Mouse (Mus musculus) adrenal gland, postnatal 25 days (tissue): ENCODE measurements at regions not wholly inside any gene's neighbourhood (a gene's known extent, or its start where the extent isn't known, plus 50 kb on each side); places are given as distances from the start of the nearest gene placed in this dataset.
A peak's percentile ranks its signal among the peaks of the same experiment; 100 is the strongest.

Source experiments
- DNase-seq: peaks from one replicate; pipeline ENCODE4 v3.0.0; 2021; ENCODE audit warnings: mixed read lengths

DNA sequence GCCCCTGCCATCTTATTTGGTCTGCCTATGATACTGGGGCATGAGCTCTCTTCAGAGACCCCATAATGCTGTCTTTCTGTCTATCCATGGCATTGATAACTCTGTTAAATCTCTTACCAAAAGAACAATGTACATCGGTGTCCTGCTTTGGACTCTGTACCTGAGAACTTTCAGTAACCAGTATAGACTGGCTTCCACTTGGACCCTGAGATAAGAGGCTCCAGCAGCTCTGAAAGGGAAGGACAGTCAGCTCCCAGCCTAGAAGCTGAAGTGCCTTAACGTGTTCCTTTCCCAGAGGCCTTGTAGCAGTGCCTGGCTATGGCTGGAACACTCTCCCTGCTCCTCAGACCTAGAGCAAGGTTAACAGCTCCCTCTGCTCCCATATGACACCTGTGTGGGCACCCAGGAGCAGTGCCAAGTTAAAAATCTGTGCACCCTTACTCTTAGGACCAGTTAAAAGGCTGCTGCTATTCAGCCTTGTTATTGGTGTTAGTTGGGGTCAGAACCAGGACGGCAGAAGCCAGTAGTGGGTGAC, 343.8 kb upstream of the Hs6st1 start:
- DNase-seq, result no peak

DNA sequence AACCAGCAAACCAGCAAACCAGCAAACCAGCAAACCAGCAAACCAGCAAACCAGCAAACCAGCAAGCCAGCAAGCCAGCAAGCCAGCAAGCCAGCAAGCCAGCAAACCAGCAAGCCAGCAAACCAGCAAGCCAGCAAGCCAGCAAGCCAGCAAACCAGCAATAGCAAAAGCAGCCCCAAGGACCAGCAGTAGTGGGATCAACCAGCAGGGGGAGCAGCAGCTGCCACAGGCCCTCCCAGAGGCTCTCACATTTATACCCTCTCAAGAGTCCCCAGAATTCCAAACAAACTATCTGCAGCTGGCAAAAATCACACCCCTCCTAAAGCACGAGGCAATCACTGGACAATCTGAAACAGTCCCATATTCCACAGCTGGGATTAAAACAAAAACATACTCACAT, 341.6 kb upstream of the Hs6st1 start:
- DNase-seq, result peak; percentile 80

DNA sequence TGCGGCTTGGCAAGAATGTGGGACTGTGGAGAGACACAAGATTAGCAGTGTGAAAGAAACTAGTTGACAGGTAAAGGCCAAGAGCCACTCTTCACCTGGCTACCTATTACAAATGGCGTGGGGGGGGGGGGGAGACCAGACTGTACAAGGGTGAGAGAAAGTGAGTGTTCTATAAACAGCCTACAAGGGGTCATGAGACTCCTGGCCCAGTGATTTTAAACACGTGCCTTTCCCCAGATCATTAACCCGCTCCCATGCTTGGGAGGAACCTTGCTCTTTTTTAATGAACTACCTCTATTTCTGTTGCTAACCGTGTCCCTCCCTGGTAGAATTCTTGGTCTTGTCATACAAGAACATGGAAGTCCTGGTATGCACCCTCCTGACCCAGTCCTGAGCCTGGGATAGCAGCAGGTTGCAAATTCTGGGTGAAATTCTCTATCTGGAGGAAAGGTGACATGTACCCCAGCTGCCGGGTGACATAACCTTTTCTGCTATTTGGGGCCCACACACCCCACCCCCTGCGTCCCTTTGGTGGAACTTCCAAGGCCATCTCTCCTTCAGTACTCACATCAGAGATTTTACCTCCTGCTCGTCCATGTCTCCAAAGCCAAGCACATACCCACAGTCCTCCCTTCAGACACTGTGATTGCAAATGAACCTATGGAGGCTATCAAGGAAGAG, 340.8 kb upstream of the Hs6st1 start:
- DNase-seq, result no peak

DNA sequence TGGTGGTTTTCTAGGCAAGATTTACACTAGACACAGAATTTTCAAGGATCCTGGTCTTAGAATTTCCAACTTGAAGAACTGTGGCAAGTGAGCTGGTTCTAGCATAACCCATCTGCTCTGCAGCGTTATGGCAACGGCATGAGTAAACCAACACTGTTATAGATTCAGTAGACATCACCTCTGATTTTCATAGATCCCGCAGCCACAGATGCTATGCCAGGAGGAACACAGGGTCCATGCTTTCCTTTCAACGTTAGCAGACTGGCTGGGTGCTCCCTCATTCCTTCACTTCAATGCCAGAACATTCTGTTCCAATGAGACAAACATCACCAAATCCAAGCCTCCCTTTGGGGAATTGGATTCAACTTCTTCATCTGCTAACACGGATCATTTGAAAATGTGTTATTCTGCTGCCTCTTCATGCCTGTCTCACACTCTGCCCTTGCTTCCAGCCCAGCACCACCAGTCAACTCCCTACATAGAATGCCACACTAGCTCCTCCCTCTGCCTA, 338.4 kb upstream of the Hs6st1 start:
- DNase-seq, result no peak

DNA sequence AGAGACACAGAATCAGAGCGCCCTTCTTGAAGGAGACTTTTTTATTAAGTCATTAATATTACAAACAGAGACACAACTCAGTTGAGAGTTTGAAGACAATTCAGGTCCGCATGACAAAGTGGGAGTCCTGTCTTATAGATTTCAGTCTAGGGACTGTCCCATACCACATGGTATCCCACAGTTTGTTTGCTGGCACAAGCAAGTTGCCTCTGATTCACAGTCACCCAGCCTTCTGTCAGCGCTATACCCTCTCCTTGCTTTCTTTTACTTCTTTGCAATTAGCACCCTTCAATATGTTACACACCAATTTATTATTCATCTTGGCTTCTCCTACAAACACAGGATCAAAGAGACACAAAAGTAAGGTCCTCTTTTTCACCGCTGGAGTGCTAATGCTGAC, 337.9 kb upstream of the Hs6st1 start:
- DNase-seq, result no peak

DNA sequence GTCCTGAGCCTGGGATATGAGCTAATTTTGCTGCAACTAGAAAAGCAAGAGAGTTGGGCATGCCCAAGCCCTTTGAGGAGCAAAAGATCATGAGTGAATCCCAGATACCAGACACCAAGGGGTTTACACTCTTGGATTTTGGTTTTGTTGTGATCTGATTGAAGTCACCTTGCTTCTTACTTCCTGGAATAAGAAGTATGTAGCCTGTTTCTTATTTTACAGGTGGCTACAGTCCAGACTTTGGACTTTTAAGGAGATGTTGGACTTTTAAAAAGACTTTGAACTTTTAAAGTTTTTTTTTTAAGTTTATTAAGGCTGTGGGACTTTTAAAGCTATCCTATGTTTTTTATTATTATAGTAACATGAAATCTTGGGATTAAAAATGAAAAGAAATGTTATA, 332.0 kb upstream of the Hs6st1 start:
- DNase-seq, result no peak

DNA sequence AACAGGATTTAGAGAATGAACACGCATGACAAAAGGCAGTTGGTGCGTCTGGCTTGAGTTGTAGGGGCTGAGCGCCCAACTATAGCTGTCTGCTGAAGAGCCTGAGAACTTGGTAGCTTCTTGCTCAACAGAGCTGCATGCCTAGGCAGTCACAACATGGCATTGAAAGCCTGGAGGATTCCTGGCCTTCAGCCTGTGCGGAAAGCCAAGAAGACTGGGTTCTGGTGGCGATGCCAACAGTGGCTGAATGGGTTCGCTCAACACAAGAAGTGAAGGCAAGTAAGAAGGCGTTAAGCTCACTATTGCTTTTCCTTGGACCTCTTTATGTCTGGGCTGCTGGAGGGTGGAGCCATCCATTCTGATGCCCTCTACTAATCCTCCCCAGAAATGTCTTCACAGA, 318.6 kb upstream of the Hs6st1 start:
- peak; percentile 37 for DNase-seq

DNA sequence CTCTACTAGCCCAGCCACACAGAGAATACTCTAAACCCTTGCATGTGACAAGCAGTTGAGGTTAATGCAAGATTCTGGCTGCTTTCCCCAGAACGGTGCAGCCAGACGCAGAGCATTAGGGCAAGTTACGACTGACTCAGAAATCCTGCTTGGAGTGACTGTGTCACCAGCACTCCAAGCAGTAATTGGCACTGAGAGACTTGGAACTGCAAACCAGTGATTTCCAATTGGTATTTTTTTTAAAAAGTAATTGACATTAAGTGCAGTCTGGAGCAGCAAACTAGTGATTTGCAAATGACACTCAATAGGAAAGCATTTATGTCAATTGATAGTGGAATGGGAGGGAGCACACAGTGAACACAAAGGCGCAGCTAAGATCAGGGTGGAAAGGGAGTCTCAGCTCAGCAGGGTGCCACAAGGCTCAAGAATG, 318.1 kb upstream of the Hs6st1 start:
- no peak for DNase-seq

DNA sequence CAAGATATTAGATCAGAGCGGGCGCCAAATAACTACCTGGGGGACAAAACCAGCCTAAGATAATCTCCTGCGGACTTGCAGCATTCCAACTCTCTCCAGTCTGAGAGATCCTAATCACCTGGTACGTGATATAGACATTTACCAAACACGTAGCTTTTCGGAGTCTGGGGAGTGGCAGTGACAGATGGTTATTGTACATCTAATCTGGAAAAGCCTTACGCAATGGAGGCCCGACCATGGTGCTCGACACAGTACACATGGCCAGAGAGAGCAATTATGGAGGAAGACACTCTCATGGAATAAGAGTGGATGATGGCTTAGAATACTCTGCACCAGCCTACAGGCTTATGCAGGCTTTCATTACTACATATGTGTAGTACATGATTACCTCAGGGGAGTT, 315.6 kb upstream of the Hs6st1 start:
- no peak for DNase-seq

DNA sequence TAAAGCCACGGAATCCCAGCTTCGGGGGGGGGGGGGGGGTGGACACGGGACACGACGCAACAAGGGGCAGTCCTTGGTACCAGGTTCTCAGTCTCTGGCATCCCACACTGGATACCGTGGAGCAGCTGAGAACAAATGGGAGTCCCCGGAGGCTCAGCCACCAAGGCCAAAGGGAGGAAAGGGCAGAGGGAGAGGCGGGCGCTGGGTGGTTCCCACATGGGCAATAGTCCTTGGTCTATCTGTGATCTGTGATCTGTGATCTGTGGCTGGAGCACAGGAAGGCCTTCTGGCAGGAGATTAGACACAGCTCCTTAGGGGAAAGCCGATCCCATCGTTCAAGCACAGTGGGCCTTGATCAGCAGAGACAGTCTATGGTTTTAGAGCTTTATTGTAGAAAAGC, 314.0 kb upstream of the Hs6st1 start:
- peak; percentile 66 for DNase-seq

DNA sequence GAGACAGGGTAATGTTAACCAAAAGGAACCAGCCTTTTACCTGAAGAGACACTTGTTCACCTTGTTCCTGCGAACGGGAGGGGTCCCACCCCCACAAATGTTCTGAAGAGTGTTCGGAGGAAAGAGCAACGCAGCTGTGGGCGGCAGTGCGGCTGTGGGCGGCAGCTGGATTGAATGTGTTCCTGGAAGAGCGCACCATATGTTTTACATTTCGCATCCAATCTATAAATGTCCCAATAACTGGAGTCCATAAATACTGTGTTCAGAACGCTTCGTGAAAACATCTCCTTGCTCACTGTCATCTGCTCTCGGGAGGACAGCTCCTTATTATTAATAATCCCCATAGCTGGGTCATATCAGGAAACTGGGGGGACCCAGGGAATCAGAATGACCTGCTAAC, 309.2 kb upstream of the Hs6st1 start:
- no peak for DNase-seq

DNA sequence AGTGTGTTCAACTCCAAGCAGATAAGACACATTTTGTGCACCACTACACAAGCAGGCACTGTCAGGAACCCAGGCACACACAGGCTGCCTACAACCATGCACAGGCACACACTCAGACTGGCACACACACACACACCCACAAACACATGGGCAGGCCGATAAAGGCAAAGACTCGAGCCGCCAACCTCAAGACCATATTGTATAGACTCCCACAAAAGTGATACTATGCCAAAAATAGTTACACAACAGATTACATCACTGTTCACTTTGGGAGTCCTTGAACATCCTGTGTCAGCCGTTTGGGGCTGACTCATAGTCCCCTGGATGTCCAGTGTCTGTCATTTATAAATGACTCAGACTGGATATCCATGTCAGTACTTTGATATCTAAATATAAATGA, 308.6 kb upstream of the Hs6st1 start:
- peak; percentile 15 for DNase-seq

DNA sequence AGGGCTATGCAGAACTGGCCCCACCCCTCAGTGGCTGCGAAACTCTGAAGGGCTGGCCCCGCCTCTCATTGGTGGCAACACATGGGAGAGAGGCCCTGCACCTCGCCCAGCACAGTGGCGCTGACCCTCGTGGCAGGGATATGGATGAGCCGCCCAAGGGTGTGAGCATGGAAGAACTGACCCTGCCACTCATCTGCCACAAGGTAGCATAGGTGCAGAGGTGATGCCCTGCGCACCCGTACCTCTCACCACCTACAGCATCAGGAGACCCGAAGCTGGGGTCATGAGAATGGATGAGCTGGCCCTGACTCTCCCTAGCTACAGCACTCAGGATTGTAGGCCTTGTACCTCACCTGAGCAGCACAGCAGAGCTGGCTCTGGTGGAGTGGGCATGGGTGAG, 305.1 kb upstream of the Hs6st1 start:
- DNase-seq, result no peak

DNA sequence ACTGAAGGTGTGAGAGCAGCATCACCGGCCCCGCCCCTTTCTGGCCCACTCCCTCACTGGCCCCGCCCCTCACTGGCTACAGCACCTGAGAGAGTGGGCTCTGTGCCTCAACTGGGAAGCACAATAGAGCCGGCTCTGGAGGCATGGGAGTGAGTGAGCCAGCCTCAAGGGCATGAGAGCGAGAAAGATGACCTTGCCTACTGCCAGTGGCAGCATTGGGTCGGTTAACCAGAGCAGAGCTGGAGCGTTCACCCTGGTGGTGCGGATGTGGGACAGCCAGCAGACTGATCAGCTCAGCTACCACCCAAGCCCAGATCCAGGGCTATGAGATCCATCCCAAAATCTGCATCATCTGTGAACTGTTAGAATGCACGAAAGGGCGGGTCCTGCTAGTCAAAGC, 304.7 kb upstream of the Hs6st1 start:
- peak; percentile 16 for DNase-seq

DNA sequence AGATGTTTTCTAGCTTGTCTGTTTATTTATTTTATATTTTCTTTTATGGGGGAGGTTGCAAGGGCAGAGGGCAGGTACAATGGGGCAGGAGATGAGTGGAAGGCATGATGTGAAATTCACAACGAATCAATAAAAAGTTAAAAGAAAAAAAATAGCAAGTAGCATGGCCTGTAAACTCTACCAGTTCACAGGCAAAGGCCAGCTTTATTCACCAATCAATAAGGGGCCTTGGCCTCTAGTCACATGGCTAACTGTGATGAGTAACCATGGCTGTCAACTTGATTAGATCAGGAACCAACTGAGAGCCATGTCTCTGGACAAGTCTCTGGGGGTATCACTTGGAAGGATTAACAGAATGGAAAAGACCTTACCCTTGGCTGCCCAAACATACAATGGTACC, 304.1 kb upstream of the Hs6st1 start:
- no peak for DNase-seq

DNA sequence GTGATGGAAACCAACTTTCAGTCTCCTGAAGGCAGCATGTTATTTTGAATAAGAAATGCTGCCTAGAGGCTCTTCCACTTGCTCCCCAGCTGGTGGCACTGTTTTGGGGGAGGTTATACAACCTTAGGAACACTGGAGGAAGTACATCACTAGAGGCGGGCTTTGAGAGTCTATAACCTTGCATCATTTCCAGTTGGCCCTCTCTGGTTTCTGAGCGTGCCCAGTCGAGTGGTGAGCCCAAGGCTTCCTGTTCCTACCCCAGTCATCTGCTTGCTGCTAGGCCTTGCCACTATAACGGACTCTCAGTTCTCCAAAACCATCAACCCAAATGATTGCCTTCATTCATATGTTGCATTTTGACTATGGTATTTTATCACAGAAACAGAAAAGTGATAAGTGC, 302.5 kb upstream of the Hs6st1 start:
- DNase-seq, result no peak

DNA sequence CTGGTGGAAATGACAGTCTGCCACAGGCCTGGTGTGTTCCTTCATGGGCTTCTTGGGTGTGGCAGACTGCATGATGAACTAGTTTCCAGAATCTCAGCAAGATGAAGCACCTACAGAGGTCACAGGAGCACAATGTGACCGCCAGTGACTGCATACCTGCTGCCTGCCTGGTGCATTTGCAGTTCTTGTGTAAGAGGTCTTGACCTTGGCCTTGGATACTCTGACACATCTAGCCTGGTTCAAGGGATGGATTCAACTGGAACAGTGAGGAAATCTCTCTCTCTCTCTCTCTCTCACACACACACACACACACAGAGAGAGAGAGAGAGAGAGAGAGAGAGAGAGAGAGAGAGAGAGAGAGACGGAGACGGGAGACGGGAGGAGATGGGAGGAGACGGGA, 301.9 kb upstream of the Hs6st1 start:
- no peak for DNase-seq

DNA sequence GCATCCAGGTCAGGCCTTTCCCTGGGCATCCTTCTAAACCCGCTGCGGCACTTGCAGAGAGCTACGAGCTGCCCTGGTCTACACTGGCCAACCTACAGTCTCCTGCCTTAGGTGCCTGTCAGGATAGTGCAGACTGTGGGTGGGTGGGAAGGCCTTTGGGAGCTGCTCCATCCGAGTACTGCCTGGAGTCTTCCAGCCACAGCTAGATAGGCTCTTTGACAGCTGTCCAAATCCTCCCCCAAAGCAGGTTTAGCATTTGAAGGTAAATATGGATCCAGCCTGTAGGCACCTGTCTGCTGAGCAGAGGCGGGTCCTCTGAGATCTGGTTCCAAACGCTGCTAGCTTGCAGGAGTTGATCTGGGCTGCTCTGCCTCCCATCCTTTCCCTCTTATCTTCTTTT, 295.6 kb upstream of the Hs6st1 start:
- no peak for DNase-seq

DNA sequence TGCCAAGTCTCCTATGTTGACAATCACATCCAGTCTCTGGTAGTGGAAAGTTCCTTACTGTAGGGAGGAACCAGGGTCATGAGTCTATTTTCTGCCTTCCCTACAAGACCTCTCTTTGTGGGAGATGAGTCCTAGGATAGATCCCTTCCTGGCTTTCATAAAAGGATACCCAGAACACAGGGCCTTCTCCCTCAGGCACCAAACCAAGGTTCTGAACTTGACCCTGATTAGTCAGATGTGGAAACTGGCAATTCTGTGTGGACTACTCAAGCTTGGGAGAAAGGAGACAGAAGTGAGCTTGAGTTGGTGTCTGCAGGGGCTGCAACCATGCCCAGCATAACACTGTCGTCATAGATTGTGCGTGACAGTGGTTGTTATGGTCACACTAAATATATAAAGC, 293.6 kb upstream of the Hs6st1 start:
- DNase-seq, result no peak

DNA sequence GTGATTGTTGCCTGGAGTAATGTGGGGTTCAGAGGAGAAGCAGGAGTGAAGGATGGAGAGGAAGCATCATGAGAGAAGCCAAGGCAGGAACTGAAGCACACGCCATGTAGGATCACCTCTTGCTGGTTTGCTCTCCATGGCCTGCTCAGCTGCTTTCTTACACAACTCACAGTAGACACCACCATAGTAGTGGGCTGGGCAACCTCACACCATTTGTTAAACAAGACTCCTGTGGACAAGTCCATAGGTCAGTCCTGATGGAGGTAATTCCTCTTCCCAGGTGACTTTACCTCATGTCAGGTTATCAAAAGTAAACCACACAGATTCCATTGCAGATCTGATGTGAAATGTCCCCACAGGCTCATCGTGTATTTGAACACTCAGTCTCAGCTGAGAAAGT, 285.5 kb upstream of the Hs6st1 start:
- no peak for DNase-seq

DNA sequence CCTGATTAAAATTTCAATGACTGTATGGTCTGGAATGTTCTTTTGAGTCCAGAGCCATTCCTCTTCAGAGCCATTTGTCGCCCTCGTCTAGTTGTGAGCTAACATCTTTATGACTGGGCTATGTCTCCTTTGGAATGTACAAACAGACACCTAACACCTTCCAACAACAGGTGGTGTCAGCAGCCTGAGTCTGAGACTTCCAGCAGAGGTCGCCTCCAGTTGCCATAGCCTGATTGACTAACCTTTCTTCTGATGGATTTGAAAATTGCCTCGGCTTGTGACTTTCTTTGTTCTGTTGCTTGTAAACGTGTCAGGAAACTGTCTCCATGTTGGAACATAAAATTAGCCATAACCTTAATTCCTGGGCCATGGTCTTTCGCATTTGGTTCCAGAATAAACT, 284.8 kb upstream of the Hs6st1 start:
- no peak for DNase-seq

DNA sequence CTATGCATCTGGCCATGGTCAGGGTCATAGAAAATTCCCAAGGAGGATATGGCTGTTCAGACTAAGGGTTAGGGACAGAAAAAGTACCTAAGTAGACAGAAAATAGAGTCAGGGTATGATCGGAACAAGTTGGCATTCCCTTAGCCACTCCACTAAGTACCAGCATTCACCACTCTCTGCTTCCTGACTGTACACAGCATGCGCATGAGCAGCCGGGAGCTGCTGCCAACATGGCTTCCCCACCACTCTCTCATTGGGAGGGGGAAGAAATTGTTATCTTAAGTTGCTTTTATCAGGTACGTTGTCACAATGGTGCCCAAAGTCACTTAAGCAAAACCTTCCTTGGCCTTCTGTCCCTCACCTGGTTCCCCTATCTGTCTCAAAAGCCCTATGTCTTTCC, 282.0 kb upstream of the Hs6st1 start:
- DNase-seq, result no peak

DNA sequence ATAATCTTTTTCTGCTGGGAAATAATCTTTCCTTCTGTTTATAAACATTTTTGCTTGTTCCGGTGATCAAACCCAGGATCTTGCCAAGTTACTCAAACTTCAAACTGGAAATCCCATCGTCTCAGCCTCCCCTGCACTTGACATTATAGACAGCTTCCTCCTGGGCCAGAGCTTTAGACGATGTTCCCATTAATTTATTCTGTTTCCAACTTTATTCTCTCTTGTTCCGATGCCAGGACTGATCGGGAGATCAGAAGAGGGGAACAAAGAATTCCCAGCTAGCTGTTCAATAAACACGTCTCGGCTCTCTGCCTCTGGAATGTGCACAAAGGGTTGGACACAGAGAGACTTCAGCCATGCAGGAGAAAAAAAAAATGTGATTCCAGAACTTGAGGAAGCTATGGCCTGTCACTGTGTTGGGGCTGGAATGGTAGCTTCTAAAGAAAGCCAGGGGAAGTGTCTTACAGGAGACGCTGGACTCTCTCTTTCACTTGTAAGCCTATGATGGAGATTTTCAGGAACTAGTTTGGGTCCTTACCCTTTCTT, 281.5 kb upstream of the Hs6st1 start:
- DNase-seq, result no peak

DNA sequence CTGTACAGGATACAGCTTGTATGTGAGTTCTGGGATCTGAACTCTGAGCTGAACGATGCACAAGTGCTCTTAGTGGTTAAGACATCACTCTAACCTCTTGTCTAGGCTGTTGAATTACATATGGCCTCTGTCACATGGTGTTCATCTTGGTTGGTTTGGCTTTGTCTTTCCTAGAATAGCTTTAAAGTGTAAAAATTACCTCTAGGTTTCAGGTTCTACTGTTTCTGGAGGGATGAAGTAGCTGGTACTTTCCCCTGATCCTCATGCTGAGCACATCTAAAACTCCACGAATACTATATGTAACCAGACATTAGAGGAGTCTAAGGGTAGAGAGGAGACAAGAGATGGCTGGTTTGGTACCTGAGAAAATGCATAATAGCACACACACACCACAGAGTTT, 271.1 kb upstream of the Hs6st1 start:
- no peak for DNase-seq
